Mouse (Mus musculus) midbrain, embryonic 15.5 days (tissue): ENCODE results near the gene Areg. TPM values are rescaled to one million over a fixed set of nuclear protein-coding genes. Genes with fewer than 3 reads are reported as not detected.
A peak's percentile ranks its signal among the peaks of the same experiment; 100 is the strongest.

Experiments used
- ATAC-seq: fragments of 200-750 bp; cut with Nextera tagmentation; replicated peaks from 2 replicates; pipeline ENCODE4 v1.8.0; 2017; ENCODE audit warnings: moderate TSS enrichment
- H3K27ac ChIP-seq: fragments of 300-500 bp; sonication (generic); 2 replicates; pipeline ENCODE4 v1.5.1; 2015; ENCODE audit warnings: mild to moderate bottlenecking, inconsistent platforms
- H3K27me3 ChIP-seq: fragments of 300-500 bp; sonication (generic); replicated peaks from 2 replicates; pipeline ENCODE4 v1.6.1; 2015; ENCODE audit warnings: inconsistent platforms
- H3K36me3 ChIP-seq: fragments of 300-500 bp; sonication (generic); replicated peaks from 2 replicates; pipeline ENCODE4 v1.6.1; 2015; ENCODE audit warnings: inconsistent platforms
- H3K4me1 ChIP-seq: fragments of 300-500 bp; sonication (generic); 2 replicates; pipeline ENCODE4 v1.6.1; 2015; ENCODE audit warnings: inconsistent platforms
- H3K4me2 ChIP-seq: fragments of 300-500 bp; sonication (generic); 2 replicates; pipeline ENCODE4 v1.6.1; 2015; ENCODE audit warnings: inconsistent platforms, mild to moderate bottlenecking, moderate library complexity
- H3K4me3 ChIP-seq: fragments of 300-500 bp; sonication (generic); 2 replicates; pipeline ENCODE4 v1.5.1; 2015; ENCODE audit warnings: mild to moderate bottlenecking, inconsistent platforms
- H3K9ac ChIP-seq: fragments of 300-500 bp; sonication (generic); 2 replicates; pipeline ENCODE4 v1.6.1; 2015; ENCODE audit warnings: mild to moderate bottlenecking, inconsistent platforms
- H3K9me3 ChIP-seq: fragments of 300-500 bp; sonication (generic); 2 replicates; pipeline ENCODE4 v1.6.1; 2016; ENCODE audit warnings: inconsistent platforms
- WGBS: fragments of 180-500 bp; shearing (Covaris S2); methylation state at CpG from one replicate; pipeline ENCODE4 v1.1.7; 2015; ENCODE audit warnings: mixed read lengths; 5-methylcytosine and 5-hydroxymethylcytosine counted together
- polyA plus RNA-seq: library from polyadenylated mRNA; unstranded; fragments of >200 nt; fragmentation: Nextera tagmentation; extraction: Ambion mirVana; gene quantifications from 2 replicates; pipeline ENCODE4 v1.2.1, GENCODE M21; 2015

The Areg gene
- 0.14 and 0.36 TPM in 2 replicates for polyA plus RNA-seq

GRCm38 (mm10) chr5:91139446-91139873 is at the start of gene Areg:
TSS of gene Areg (plus strand) at chr5:91139599.
- Histone ChIP-seq H3K4me2 (peak within 1 kb of the TSS; percentile 98), H3K9ac (peak within 1 kb of the TSS; percentile 48), H3K27me3 (peaks cover 22% of the 10 kb centered on the region), H3K9me3 (no peaks in the 10 kb centered on the region), H3K27ac (no peak within 1 kb of the TSS), H3K4me1 (peaks cover 4% of the 10 kb centered on the region), H3K4me3 (peak within 1 kb of the TSS; percentile 82), H3K36me3 (no peaks in the 10 kb centered on the region)
- under 1% methylated on average over 44 of the region's 44 CpGs for WGBS
- peak; percentile 96 for ATAC-seq

DNA sequence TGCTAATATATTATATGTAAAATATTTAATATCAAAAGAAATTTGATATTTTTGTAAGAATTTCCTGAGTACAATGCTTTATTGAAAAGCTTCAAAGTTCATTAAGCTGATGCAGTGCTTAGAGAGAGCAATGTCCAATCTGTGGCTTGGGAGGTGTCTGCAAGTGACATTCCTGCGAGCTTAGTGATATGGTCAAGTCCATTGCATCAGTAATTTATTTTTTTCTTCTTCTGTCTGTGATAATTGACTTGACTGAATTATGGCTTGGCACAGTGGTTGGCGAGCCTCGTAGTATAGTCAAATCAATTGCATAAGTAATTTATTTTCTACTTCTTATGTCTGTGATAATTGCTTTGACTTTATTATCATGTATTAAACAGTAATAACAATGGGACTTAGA is 49.1 kb upstream of the Areg start:
- no peak overlapping the region for H3K4me3 ChIP-seq
- 79% methylated on average over 3 of the region's 3 CpGs for WGBS
- H3K9me3 ChIP-seq: no peaks in the 10 kb centered on the region
- no peaks in the 10 kb centered on the region for H3K27me3 ChIP-seq
- no peaks in the 10 kb centered on the region for H3K36me3 ChIP-seq
- no peaks in the 10 kb centered on the region for H3K4me1 ChIP-seq
- H3K4me2 ChIP-seq: no peak overlapping the region
- ATAC-seq: no peak
- H3K27ac ChIP-seq: no peak overlapping the region
- no peak overlapping the region for H3K9ac ChIP-seq

DNA sequence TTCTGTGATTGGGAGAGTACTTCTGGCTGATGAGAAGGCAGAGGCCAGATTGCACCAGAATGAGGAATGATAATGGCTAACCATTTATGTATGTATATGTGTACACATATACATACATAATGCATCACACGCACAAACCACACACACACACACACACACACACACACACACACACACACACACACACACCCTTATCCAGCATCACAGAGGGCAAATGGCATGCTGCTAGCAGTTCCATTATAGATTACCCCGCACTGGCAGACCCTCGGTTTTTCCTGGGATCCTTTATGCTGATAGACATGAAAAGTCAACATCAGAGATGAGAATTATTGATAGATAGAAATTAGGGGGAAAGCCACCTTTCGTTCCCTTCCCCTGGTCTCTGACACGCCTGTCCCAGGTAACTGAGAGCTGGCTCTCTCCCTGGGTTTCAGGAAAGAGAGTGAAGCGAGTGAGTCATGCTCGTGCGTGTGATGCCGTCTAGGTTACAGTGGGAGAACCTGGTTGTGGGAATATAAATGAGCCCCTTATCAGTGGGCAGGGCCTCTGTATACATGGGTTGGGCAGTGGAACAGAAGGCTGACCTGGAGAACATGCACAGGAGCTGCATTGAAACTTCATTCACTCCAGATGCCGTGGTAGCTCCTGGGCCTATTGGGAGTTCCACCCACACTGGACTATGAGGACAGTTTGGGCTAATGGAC is 41.3 kb upstream of the Areg start:
- WGBS: 91% methylated on average over 10 of the region's 10 CpGs
- Histone ChIP-seq H3K36me3 (no peaks in the 10 kb centered on the region), H3K4me3 (no peak overlapping the region), H3K9ac (no peak overlapping the region), H3K4me1 (no peaks in the 10 kb centered on the region), H3K4me2 (no peak overlapping the region), H3K27ac (no peak overlapping the region), H3K27me3 (no peaks in the 10 kb centered on the region), H3K9me3 (no peaks in the 10 kb centered on the region)
- ATAC-seq: no peak

DNA sequence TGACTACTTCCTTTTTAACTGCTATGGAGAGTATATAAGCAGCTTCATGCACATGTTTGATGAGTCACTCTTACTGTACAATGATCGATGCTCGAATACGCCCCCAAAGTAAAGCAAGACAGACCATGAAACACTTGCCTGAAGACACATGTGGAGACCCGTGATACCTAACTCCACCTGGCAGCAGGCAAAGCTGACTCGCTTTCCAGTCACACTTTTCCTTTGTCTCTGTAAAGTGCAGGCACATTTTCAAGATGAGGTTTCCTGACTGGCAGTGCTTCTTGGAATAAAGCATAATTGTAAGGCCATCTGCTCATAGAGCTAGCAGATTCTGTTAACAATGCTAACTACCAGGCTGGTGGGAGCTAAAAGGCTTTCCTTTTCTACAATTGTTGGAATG is 37.7 kb upstream of the Areg start:
- WGBS: 91% methylated on average over 5 of the region's 5 CpGs
- Histone ChIP-seq H3K4me3 (no peak overlapping the region), H3K4me2 (no peak overlapping the region), H3K27ac (no peak overlapping the region), H3K27me3 (no peaks in the 10 kb centered on the region), H3K9me3 (no peaks in the 10 kb centered on the region), H3K9ac (no peak overlapping the region), H3K36me3 (no peaks in the 10 kb centered on the region), H3K4me1 (no peaks in the 10 kb centered on the region)
- no peak for ATAC-seq

GRCm38 (mm10) chr5:91103943-91104665 is 35.3 kb upstream of the Areg start:
- Histone ChIP-seq H3K27me3 (no peaks in the 10 kb centered on the region), H3K9me3 (no peaks in the 10 kb centered on the region), H3K4me3 (no peak overlapping the region), H3K9ac (no peak overlapping the region), H3K4me2 (no peak overlapping the region), H3K36me3 (no peaks in the 10 kb centered on the region), H3K27ac (no peak overlapping the region), H3K4me1 (no peaks in the 10 kb centered on the region)
- WGBS: 78% methylated on average over 7 of the region's 7 CpGs
- no peak for ATAC-seq

- Histone ChIP-seq H3K9ac (no peak overlapping the region), H3K36me3 (no peaks in the 10 kb centered on the region), H3K4me2 (no peak overlapping the region), H3K4me1 (no peaks in the 10 kb centered on the region), H3K9me3 (no peaks in the 10 kb centered on the region), H3K27ac (no peak overlapping the region), H3K27me3 (no peaks in the 10 kb centered on the region), H3K4me3 (no peak overlapping the region)
- ATAC-seq: no peak
- WGBS: 59% methylated on average over 5 of the region's 5 CpGs
These were observed 33.2 kb upstream of the Areg start for GRCm38 (mm10) chr5:91106248-91106647.

GRCm38 (mm10) chr5:91110023-91110670 is 29.3 kb upstream of the Areg start:
- Histone ChIP-seq H3K27ac (no peak overlapping the region), H3K4me3 (no peak overlapping the region), H3K36me3 (no peaks in the 10 kb centered on the region), H3K9ac (no peak overlapping the region), H3K9me3 (no peaks in the 10 kb centered on the region), H3K27me3 (no peaks in the 10 kb centered on the region), H3K4me2 (no peak overlapping the region), H3K4me1 (no peaks in the 10 kb centered on the region)
- no peak for ATAC-seq
- WGBS: 91% methylated on average over 6 of the region's 6 CpGs

- H3K4me2 ChIP-seq: no peak overlapping the region
- H3K27me3 ChIP-seq: no peaks in the 10 kb centered on the region
- no peak overlapping the region for H3K4me3 ChIP-seq
- H3K4me1 ChIP-seq: no peaks in the 10 kb centered on the region
- no peak overlapping the region for H3K27ac ChIP-seq
- 85% methylated on average over 8 of the region's 8 CpGs for WGBS
- H3K9ac ChIP-seq: no peak overlapping the region
- ATAC-seq: no peak
- no peaks in the 10 kb centered on the region for H3K9me3 ChIP-seq
- H3K36me3 ChIP-seq: no peaks in the 10 kb centered on the region
These were observed 28.4 kb upstream of the Areg start for GRCm38 (mm10) chr5:91111019-91111418.

DNA sequence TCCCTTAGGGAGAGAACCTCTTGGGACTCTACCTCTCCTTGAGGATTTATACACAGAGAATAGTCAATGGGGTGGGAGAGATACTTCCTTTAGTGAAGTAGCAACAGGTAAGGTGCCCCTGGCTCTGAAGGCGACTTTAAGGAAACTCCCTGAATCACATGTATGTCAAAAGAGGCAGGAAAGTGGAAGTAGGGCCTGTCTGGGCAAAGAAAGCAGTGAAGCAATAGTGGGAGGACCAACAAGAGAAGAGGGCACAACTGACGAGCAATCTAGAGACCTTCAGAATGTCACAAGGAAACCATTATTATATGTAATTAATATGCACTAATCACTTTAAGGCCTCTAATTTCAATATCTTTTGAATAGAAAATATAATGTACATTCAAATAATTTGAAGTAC is 25.4 kb upstream of the Areg start:
- H3K36me3 ChIP-seq: no peaks in the 10 kb centered on the region
- no peaks in the 10 kb centered on the region for H3K9me3 ChIP-seq
- 89% methylated on average over 2 of the region's 2 CpGs for WGBS
- no peak overlapping the region for H3K9ac ChIP-seq
- ATAC-seq: no peak
- no peak overlapping the region for H3K4me3 ChIP-seq
- no peaks in the 10 kb centered on the region for H3K27me3 ChIP-seq
- H3K4me1 ChIP-seq: no peaks in the 10 kb centered on the region
- H3K4me2 ChIP-seq: no peak overlapping the region
- H3K27ac ChIP-seq: no peak overlapping the region

DNA sequence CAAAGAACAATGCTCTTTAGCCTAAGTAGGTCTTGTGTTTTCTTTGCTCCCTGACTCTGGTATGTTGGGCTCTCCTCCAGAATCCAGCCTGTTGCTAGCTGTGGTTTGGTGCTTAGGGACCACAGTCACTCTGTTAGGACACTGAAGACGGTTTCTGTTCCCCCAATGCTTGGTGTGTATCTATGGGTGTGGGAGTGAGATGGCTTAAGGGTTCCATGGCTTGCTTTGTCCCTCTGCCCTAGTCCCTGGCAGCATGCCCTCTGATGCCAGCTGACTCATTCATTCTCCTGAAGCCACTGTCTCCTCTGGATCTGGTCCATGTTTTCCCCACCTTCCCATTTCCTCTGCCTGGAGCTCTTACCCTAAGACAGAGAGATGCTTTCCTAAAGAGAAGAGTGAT is 24.8 kb upstream of the Areg start:
- WGBS: 71% methylated on average over 1 of the region's 1 CpGs
- Histone ChIP-seq H3K4me1 (no peaks in the 10 kb centered on the region), H3K36me3 (no peaks in the 10 kb centered on the region), H3K4me2 (no peak overlapping the region), H3K4me3 (no peak overlapping the region), H3K9ac (no peak overlapping the region), H3K9me3 (no peaks in the 10 kb centered on the region), H3K27me3 (no peaks in the 10 kb centered on the region), H3K27ac (no peak overlapping the region)
- no peak for ATAC-seq

- Histone ChIP-seq H3K9me3 (no peaks in the 10 kb centered on the region), H3K4me3 (no peak overlapping the region), H3K4me1 (no peaks in the 10 kb centered on the region), H3K27me3 (no peaks in the 10 kb centered on the region), H3K36me3 (no peaks in the 10 kb centered on the region), H3K27ac (no peak overlapping the region), H3K9ac (no peak overlapping the region), H3K4me2 (no peak overlapping the region)
- ATAC-seq: no peak
These were observed 20.8 kb upstream of the Areg start for GRCm38 (mm10) chr5:91118618-91119017.

DNA sequence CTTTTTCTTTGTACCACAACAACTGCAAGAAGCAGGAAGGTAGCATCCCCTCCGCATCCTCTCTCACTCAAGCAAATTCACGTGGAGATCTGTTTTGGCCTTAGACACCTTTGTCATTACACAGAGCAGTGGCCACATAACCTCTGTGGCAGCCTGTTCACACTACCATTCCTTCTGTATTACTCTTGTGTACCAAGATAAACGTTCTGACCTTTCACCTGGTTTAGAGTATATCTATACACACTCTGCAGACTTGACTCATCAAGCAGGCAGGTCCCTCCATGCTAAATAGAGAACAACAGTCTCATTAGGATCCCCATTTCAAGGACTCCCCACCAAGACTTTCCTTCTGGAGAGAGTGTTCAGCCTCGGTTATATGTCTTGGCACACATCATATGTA is 16.0 kb upstream of the Areg start:
- H3K4me2 ChIP-seq: no peak overlapping the region
- H3K9me3 ChIP-seq: no peaks in the 10 kb centered on the region
- H3K27ac ChIP-seq: no peak overlapping the region
- no peaks in the 10 kb centered on the region for H3K4me1 ChIP-seq
- ATAC-seq: no peak
- WGBS: 85% methylated on average over 4 of the region's 4 CpGs
- no peak overlapping the region for H3K4me3 ChIP-seq
- H3K36me3 ChIP-seq: no peaks in the 10 kb centered on the region
- no peaks in the 10 kb centered on the region for H3K27me3 ChIP-seq
- H3K9ac ChIP-seq: no peak overlapping the region
